Mouse (Mus musculus) forebrain, embryonic 13.5 days (tissue): ENCODE results near the gene Rrm1. TPM values are rescaled to one million over a fixed set of nuclear protein-coding genes. Genes with fewer than 3 reads are reported as not detected.
A peak's percentile ranks its signal among the peaks of the same experiment; 100 is the strongest.
"Not testable (repeated sequence)": the region's sequence is repeated elsewhere in the genome, so short reads cannot be mapped to it uniquely, and the experiment has no call there.

Source experiments
- ATAC-seq: fragments of 200-750 bp; cut with Nextera tagmentation; 2 replicates; pipeline ENCODE4 v1.8.0; 2017
- H3K27ac ChIP-seq: fragments of 300-500 bp; sonication (generic); 2 replicates; pipeline ENCODE4 v1.5.1; 2015; ENCODE audit warnings: inconsistent platforms, mild to moderate bottlenecking, moderate library complexity
- H3K27me3 ChIP-seq: fragments of 300-500 bp; sonication (generic); 2 replicates; pipeline ENCODE4 v1.6.1; 2015; ENCODE audit warnings: mild to moderate bottlenecking, inconsistent platforms
- H3K36me3 ChIP-seq: fragments of 300-500 bp; sonication (generic); 2 replicates; pipeline ENCODE4 v1.6.1; 2015; ENCODE audit warnings: mild to moderate bottlenecking, inconsistent platforms; ENCODE audit not compliant: poor library complexity, severe bottlenecking
- H3K4me1 ChIP-seq: fragments of 300-500 bp; sonication (generic); 2 replicates; pipeline ENCODE4 v1.6.1; 2015; ENCODE audit warnings: inconsistent platforms
- H3K4me2 ChIP-seq: fragments of 300-500 bp; sonication (generic); 2 replicates; pipeline ENCODE4 v1.6.1; 2015; ENCODE audit warnings: inconsistent platforms, mild to moderate bottlenecking, moderate library complexity
- H3K4me3 ChIP-seq: fragments of 300-500 bp; sonication (generic); 2 replicates; pipeline ENCODE4 v1.5.1; 2015; ENCODE audit warnings: mild to moderate bottlenecking, inconsistent platforms
- H3K9ac ChIP-seq: fragments of 300-500 bp; sonication (generic); 2 replicates; pipeline ENCODE4 v1.6.1; 2015; ENCODE audit warnings: mild to moderate bottlenecking, inconsistent platforms
- H3K9me3 ChIP-seq: fragments of 300-500 bp; sonication (generic); replicated peaks from 2 replicates; pipeline ENCODE4 v1.6.1; 2016; ENCODE audit warnings: inconsistent platforms
- whole genome bisulfite sequencing: fragments of 180-500 bp; shearing (Covaris S2); methylation state at CpG from one replicate; pipeline ENCODE4 v1.1.7; 2015; 5-methylcytosine and 5-hydroxymethylcytosine counted together
- polyA plus RNA-seq: library from polyadenylated mRNA; unstranded; fragments of >200 nt; fragmentation: Nextera tagmentation; extraction: Ambion mirVana; gene quantifications from 2 replicates; pipeline ENCODE4 v1.2.1, GENCODE M21; 2015

Gene Rrm1
- polyA plus RNA-seq, 1 experiment from 2014 or later, result 151 TPM

DNA sequence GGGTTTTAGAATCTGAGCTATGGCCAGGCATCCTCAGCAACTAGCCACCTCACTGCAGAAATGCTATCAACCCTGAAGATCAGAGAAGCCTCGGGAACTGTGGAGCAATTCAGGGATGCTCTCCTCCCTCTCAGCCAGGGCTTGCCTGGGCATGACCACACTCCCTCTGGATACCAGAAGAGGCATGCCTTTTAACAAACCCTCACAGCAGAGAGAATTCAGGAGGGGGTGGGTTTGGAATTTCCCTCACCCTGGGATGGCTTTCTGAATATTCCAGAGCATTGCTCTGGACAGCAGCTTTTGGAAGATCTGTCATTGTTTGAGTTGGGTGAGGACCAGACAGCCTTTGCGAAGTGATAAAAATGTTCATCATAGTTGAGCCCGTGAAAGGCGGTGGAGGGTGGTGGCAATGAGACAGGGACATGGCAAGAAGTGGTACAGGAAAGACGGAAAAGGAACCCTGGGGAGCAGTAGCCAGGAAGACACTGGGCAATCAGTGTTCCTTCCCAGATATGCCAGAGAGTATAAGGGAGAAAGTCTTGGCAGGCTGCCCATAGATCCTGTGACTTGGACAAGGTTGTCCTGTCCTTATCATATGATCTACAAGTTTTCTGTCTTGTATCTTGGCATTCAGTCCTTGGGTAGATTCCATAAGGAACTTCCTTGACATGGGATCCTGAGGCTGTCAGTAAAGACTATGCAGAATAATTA, 38.0 kb downstream of the Rrm1 start:
- WGBS, result 81% methylated on average over 5 of the region's 5 CpGs

GRCm38 (mm10) chr7:102480821-102481220, 39.3 kb downstream of the Rrm1 start:
- no peaks in the 10 kb centered on the region for H3K4me1 ChIP-seq
- no peak overlapping the region for H3K4me3 ChIP-seq
- 0 out of 2 replicates have a peak, but pooled peaks cover 5% of the 10 kb centered on the region for H3K36me3 ChIP-seq
- H3K9me3 ChIP-seq, result no peaks in the 10 kb centered on the region
- no peak for ATAC-seq
- no peaks in the 10 kb centered on the region for H3K27me3 ChIP-seq
- no peak overlapping the region for H3K9ac ChIP-seq
- WGBS, result 94% methylated on average over 4 of the region's 4 CpGs
- no peak overlapping the region for H3K27ac ChIP-seq
- no peak overlapping the region for H3K4me2 ChIP-seq

More for the DNA sequence above, 38.0 kb downstream of the Rrm1 start:
- no peak overlapping the region for H3K4me3 ChIP-seq
- H3K27me3 ChIP-seq, result no peaks in the 10 kb centered on the region
- no peak overlapping the region for H3K27ac ChIP-seq
- H3K4me2 ChIP-seq, result no peak overlapping the region
- H3K36me3 ChIP-seq, result 0 out of 2 replicates have a peak, but pooled peaks cover 5% of the 10 kb centered on the region
- H3K9me3 ChIP-seq, result no peaks in the 10 kb centered on the region
- ATAC-seq, result no peak
- no peak overlapping the region for H3K9ac ChIP-seq
- no peaks in the 10 kb centered on the region for H3K4me1 ChIP-seq

DNA sequence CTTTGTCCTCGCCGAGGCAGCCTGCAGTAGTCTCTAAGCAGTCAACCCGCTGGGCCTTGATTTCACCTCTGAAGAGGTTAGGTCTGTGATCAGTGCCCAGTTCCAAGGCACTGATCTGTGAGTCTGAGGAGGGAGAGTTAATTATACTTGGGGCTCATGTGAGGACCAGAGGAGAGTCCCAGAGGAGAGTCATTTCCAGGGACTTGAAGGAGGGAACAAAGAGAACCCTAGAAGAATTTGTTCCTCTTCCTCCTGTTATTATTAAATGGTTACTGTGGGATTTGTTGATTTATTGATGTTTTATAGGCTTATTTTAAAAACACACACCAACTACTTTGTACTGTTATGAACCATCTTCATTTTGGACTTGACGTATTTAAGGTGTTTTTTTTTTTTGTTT, 40.1 kb downstream of the Rrm1 start, which contains the start of gene Olfr543:
Gene Olfr543 (minus strand): TSS at position 101 of the 400 bp plus-strand sequence.
- H3K36me3 ChIP-seq, result 0 out of 2 replicates have a peak, but pooled peaks cover 5% of the 10 kb centered on the region
- 94% methylated on average over 4 of the region's 4 CpGs for WGBS
- no peaks in the 10 kb centered on the region for H3K9me3 ChIP-seq
- H3K27me3 ChIP-seq, result no peaks in the 10 kb centered on the region
- no peak within 1 kb of the TSS for H3K27ac ChIP-seq
- no peak within 1 kb of the TSS for H3K4me3 ChIP-seq
- H3K4me1 ChIP-seq, result no peaks in the 10 kb centered on the region
- H3K9ac ChIP-seq, result no peak within 1 kb of the TSS
- H3K4me2 ChIP-seq, result no peak within 1 kb of the TSS
- no peak for ATAC-seq

GRCm38 (mm10) chr7:102483665-102484064, 42.2 kb downstream of the Rrm1 start:
- Histone ChIP-seq H3K4me3 (no peak overlapping the region), H3K4me1 (no peaks in the 10 kb centered on the region), H3K9me3 (no peaks in the 10 kb centered on the region), H3K4me2 (no peak overlapping the region), H3K27ac (no peak overlapping the region), H3K27me3 (no peaks in the 10 kb centered on the region), H3K9ac (no peak overlapping the region), H3K36me3 (0 out of 2 replicates have a peak, but pooled peaks cover 5% of the 10 kb centered on the region)
- 94% methylated on average over 2 of the region's 2 CpGs for WGBS
- no peak for ATAC-seq

DNA sequence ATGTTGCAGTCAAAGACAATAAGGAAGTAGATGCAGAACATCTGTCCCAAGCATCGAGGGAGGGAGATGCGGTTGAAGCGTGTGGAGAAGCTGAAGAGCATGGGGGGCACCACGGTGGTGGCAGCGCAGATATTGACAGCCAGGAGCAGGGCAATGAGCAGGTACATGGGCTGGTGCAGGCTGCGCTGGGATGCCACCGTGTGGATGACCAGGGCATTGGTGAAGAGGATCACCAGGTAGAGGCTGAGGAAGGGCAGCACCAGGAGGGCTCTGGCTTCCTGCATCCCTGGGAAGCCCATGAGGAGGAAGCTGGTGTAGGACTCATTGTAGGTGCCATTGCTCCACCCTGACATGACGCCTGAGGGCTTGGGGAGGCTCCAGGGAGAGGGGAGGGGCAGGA, 43.3 kb downstream of the Rrm1 start:
- not testable (repeated sequence) for ATAC-seq
- WGBS, result 80% methylated on average over 7 of the region's 8 CpGs

GRCm38 (mm10) chr7:102486105-102486504, 44.6 kb downstream of the Rrm1 start:
- no peak overlapping the region for H3K4me3 ChIP-seq
- WGBS, result 77% methylated on average over 1 of the region's 1 CpGs
- no peak overlapping the region for H3K4me2 ChIP-seq
- H3K27me3 ChIP-seq, result no peaks in the 10 kb centered on the region
- H3K9me3 ChIP-seq, result no peaks in the 10 kb centered on the region
- H3K4me1 ChIP-seq, result no peaks in the 10 kb centered on the region
- H3K36me3 ChIP-seq, result 0 out of 2 replicates have a peak, but pooled peaks cover 5% of the 10 kb centered on the region
- no peak for ATAC-seq
- H3K9ac ChIP-seq, result no peak overlapping the region
- H3K27ac ChIP-seq, result no peak overlapping the region

More for the DNA sequence above, 43.3 kb downstream of the Rrm1 start:
- not testable (repeated sequence) for H3K9me3 ChIP-seq, H3K4me1 ChIP-seq, H3K27ac ChIP-seq, H3K36me3 ChIP-seq, H3K4me2 ChIP-seq, H3K4me3 ChIP-seq, H3K9ac ChIP-seq, H3K27me3 ChIP-seq

GRCm38 (mm10) chr7:102488161-102488560, 46.7 kb downstream of the Rrm1 start, which contains the start of gene Olfr544:
TSS of gene Olfr544 (minus strand) at chr7:102488313.
- Histone ChIP-seq H3K4me2 (no peak within 1 kb of the TSS), H3K9me3 (no peaks in the 10 kb centered on the region), H3K4me1 (no peaks in the 10 kb centered on the region), H3K4me3 (no peak within 1 kb of the TSS), H3K36me3 (no peaks in the 10 kb centered on the region), H3K27ac (no peak within 1 kb of the TSS), H3K9ac (no peak within 1 kb of the TSS), H3K27me3 (no peaks in the 10 kb centered on the region)
- no peak for ATAC-seq
- WGBS, result 50% methylated on average over 1 of the region's 1 CpGs

DNA sequence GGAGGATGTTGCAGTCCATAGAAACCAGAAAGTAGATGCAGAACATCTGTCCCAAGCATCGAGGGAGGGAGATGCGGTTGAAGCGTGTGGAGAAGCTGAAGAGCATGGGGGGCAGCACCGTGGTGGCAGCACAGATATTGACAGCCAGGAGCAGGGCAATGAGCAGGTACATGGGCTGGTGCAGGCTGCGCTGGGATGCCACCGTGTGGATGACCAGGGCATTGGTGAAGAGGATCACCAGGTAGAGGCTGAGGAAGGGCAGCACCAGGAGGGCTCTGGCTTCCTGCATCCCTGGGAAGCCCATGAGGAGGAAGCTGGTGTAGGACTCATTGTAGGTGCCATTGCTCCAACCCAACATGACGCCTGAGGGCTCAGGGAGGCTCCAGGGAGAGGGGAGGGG, 52.9 kb downstream of the Rrm1 start:
- not testable (repeated sequence) for H3K9me3 ChIP-seq, H3K9ac ChIP-seq, H3K27me3 ChIP-seq, H3K4me2 ChIP-seq, H3K27ac ChIP-seq, ATAC-seq, H3K36me3 ChIP-seq, H3K4me1 ChIP-seq, H3K4me3 ChIP-seq
- WGBS, result 60% methylated on average over 6 of the region's 7 CpGs

DNA sequence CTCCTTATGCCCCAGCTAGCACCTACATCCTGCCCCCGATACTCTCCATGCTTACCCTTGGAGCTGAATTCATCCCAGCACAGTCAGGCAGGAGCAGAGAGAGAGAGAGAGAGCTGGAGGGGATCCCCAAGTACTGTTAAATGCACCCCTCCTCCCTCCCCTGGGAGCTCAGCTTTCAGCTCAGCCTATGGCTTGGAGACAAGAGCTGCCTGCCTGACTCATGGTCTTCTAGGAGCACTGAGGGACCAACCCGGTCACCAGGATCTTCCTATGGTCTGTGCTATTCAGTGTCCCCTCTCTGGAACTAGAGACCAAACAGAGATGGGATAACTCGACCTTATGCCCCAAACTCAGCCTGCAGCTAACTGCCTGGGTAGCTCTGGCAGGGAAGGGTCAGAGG, 58.0 kb downstream of the Rrm1 start, which contains the start of gene Olfr545:
Gene Olfr545 (minus strand): TSS at position 101 of the 400 bp plus-strand sequence.
- no peak for ATAC-seq
- H3K27ac ChIP-seq, result no peak within 1 kb of the TSS

DNA sequence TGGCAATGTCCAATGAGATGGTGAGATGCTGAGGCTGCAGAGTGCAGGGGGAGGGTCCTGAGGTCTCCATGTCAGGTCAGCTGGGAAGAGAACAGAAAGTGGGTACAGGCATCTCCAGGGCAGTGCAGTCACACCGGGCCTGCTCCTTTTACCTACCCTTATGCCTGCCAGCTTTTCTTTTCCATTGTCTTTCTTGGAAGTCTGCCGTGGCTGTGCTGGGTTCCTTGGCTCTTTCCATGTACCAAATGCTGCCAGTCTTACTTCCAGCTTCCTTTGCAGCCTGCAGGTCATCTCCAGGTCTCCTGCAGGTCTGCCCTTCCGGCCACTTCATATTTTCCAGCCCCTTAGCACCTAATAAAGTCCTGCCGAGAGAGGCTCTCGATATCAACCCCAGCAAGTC, 60.5 kb downstream of the Rrm1 start:
- H3K9me3 ChIP-seq, result no peaks in the 10 kb centered on the region
- H3K4me2 ChIP-seq, result no peak overlapping the region
- H3K36me3 ChIP-seq, result no peaks in the 10 kb centered on the region
- H3K4me1 ChIP-seq, result no peaks in the 10 kb centered on the region
- no peaks in the 10 kb centered on the region for H3K27me3 ChIP-seq
- ATAC-seq, result no peak
- no peak overlapping the region for H3K9ac ChIP-seq
- no peak overlapping the region for H3K27ac ChIP-seq
- WGBS, result 87% methylated on average over 5 of the region's 5 CpGs
- no peak overlapping the region for H3K4me3 ChIP-seq

More for the DNA sequence above, 58.0 kb downstream of the Rrm1 start, which contains the start of gene Olfr545:
- Histone ChIP-seq H3K4me2 (no peak within 1 kb of the TSS), H3K9me3 (no peaks in the 10 kb centered on the region), H3K4me1 (no peaks in the 10 kb centered on the region), H3K27me3 (no peaks in the 10 kb centered on the region), H3K9ac (no peak within 1 kb of the TSS), H3K4me3 (no peak within 1 kb of the TSS), H3K36me3 (no peaks in the 10 kb centered on the region)
- WGBS, result 71% methylated on average over 3 of the region's 3 CpGs

GRCm38 (mm10) chr7:102506848-102507247, 65.4 kb downstream of the Rrm1 start:
- no peaks in the 10 kb centered on the region for H3K4me1 ChIP-seq
- H3K9me3 ChIP-seq, result no peaks in the 10 kb centered on the region
- ATAC-seq, result peak; percentile 89
- 0 out of 2 replicates have a peak, but pooled peaks cover 5% of the 10 kb centered on the region for H3K27me3 ChIP-seq
- WGBS, result 51% methylated on average over 3 of the region's 3 CpGs
- no peak overlapping the region for H3K4me2 ChIP-seq
- H3K27ac ChIP-seq, result no peak overlapping the region
- H3K36me3 ChIP-seq, result no peaks in the 10 kb centered on the region
- H3K9ac ChIP-seq, result no peak overlapping the region
- H3K4me3 ChIP-seq, result no peak overlapping the region

- Histone ChIP-seq H3K4me2 (no peak overlapping the region), H3K27ac (no peak overlapping the region), H3K36me3 (no peaks in the 10 kb centered on the region), H3K27me3 (0 out of 2 replicates have a peak, but pooled peaks cover 5% of the 10 kb centered on the region), H3K4me3 (no peak overlapping the region), H3K9me3 (no peaks in the 10 kb centered on the region), H3K9ac (no peak overlapping the region), H3K4me1 (no peaks in the 10 kb centered on the region)
- 90% methylated on average over 9 of the region's 9 CpGs for WGBS
- ATAC-seq, result no peak
These were observed 66.6 kb downstream of the Rrm1 start for GRCm38 (mm10) chr7:102508066-102508465.
